1 mouse cellular context compared by ENCODE assay signal in the genomic region with DNA sequence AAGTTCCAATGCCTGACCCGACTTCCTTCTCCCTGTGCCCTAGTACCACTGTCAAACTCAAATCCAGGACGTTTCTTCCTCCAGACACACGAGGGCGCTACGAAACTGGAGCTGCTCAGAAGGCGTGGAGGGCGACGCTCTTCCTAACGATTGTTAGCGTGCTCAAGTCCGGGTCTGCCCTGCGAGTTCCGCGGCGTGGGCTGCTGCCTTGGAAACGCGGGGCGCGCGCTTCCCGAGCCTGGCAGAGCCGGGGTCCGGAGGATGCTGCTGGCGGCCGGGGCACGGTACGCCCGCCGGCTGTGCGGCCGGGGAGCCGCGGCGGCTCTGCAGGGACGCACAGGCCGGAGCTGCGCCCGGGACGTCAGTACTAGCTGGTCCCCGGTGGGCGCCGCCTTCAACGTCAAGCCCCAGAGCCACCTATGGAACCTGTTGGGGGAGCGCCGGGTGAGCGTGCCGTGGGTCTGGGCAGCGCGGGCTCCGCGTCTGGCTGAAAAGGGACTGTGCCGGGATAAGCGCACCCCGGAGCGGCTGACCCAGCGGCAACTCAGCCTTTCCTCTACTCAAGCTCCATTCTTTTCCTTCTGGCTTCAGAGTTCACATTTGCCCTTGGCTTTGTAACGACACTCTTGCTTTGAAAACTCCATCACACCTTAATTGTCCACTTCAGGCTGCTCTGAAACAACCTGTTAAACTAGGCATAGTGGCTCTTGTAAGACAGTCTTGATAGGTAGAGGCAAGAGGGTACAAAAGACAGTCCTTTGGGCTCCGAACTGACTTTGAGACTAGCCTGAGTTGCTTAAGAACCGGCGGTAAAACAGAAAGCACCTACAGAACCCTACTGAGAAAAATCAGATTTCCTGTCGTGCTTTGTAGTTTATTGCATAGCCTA.
TF ChIP-seq lines count a peak whose summit lies in the region.

Gene Mipep, plus strand, starts transcription at position 147 of the 889 bp plus-strand sequence.

TF ChIP-seq in CH12.LX, 34 proteins besides CTCF, POLR2A, EP300 and RAD21 (continued from another document):
- TF ChIP-seq SMC3 (IDR thresholded peaks at IDR 0.05; ENCODE audit: low read depth, low read length) (peak; percentile 21; the same call in 1 of the 2 replicates), MYC (IDR thresholded peaks at IDR 0.05; ENCODE audit: low read depth, low read length) (peak; percentile 95), UBTF (IDR thresholded peaks at IDR 0.05; ENCODE audit: low read depth, low read length) (peak; percentile 74; the same call in 1 of the 2 replicates), ELF1 (IDR thresholded peaks at IDR 0.05; ENCODE audit: low read depth, low read length) (peak; percentile 83), PAX5 (IDR thresholded peaks at IDR 0.05; ENCODE audit: low read length) (no peak), CHD1 (IDR thresholded peaks at IDR 0.05; ENCODE audit: low read depth, low read length) (no peak; the same call in 1 of the 2 replicates), USF1 (IDR thresholded peaks at IDR 0.05; ENCODE audit: low read depth, low read length) (no peak), RCOR1 (conservative IDR thresholded peaks at IDR 0.05; ENCODE audit: low read depth, low read length) (no peak), ZC3H11A (IDR thresholded peaks at IDR 0.05; ENCODE audit: low read depth, low read length) (no peak), POLR2AphosphoS2 (IDR thresholded peaks at IDR 0.05; ENCODE audit: low read depth, low read length) (no peak), BHLHE40 (IDR thresholded peaks at IDR 0.05; ENCODE audit: low read depth, low read length) (peak; percentile 43), TCF12 (IDR thresholded peaks at IDR 0.05; ENCODE audit: low read depth, low read length) (peak; percentile 85), ZKSCAN1 (IDR thresholded peaks at IDR 0.05; ENCODE audit: borderline replicate concordance, low read depth, low read length) (no peak), MAZ (IDR thresholded peaks at IDR 0.05; ENCODE audit: low read depth, low read length) (peak; percentile 82), E2F4 (IDR thresholded peaks at IDR 0.05; ENCODE audit: insufficient replicate concordance, low read depth, low read length) (no peak), CHD2 (IDR thresholded peaks at IDR 0.05; ENCODE audit: low read length) (0 out of 2 replicates have a peak, but pooled peaks have one; percentile 39), USF2 (conservative IDR thresholded peaks at IDR 0.05; ENCODE audit: low read depth, low read length) (no peak), GABPA (IDR thresholded peaks at IDR 0.05; ENCODE audit: insufficient replicate concordance, low read depth, low read length) (peak; percentile 89), NELFE (IDR thresholded peaks at IDR 0.05; ENCODE audit: low read depth, low read length) (peak; percentile 69), HCFC1 (IDR thresholded peaks at IDR 0.05; ENCODE audit: low read depth, low read length) (peak; percentile 85), SIN3A (IDR thresholded peaks at IDR 0.05; ENCODE audit: low read length) (peak; percentile 98), MAFK (IDR thresholded peaks at IDR 0.05; ENCODE audit: insufficient replicate concordance, low read length) (no peak), JUN (IDR thresholded peaks at IDR 0.05; ENCODE audit: insufficient read depth, low read depth, low read length) (no peak), ETS1 (conservative IDR thresholded peaks at IDR 0.05; ENCODE audit: low read depth, low read length) (0 out of 2 replicates have a peak, but pooled peaks have one; percentile 26), MAX (IDR thresholded peaks at IDR 0.05; ENCODE audit: low read length) (peak; percentile 90)
